Mouse (Mus musculus): ENCODE measurements around the gene Trim21.

GRCm38 (mm10) chr7:102564999-102565997, at the start of gene Trim21:
- TF ChIP-seq CTCF (IDR thresholded peaks at IDR 0.05; ENCODE audit: low read depth) (no peak), EP300 (optimal IDR thresholded peaks at IDR 0.05) (no peak)

All from stomach, postnatal 0 days (tissue).